Mouse (Mus musculus): ENCODE data around the gene Col27a1.
A peak's percentile ranks its signal among the peaks of the same experiment; 100 is the strongest.

Col27a1 gene

GRCm38 (mm10) chr4:63266276-63266675 lies 52.5 kb downstream of the Col27a1 start:
- DNase-seq = no peak

GRCm38 (mm10) chr4:63267121-63267520 lies 53.3 kb downstream of the Col27a1 start:
- no peak for DNase-seq

GRCm38 (mm10) chr4:63267586-63267985 lies 53.8 kb downstream of the Col27a1 start:
- no peak for DNase-seq

GRCm38 (mm10) chr4:63268777-63269176 lies 55.0 kb downstream of the Col27a1 start:
- no peak for DNase-seq

GRCm38 (mm10) chr4:63274516-63274915 lies 60.7 kb downstream of the Col27a1 start:
- no peak for DNase-seq

- peak; percentile 69 for DNase-seq
Measured at GRCm38 (mm10) chr4:63275251-63275650, 61.4 kb downstream of the Col27a1 start.

GRCm38 (mm10) chr4:63276571-63276970 lies 62.8 kb downstream of the Col27a1 start:
- DNase-seq = no peak

GRCm38 (mm10) chr4:63278821-63279220 lies 65.0 kb downstream of the Col27a1 start:
- DNase-seq = peak; percentile 69

GRCm38 (mm10) chr4:63281694-63282093 lies 67.9 kb downstream of the Col27a1 start:
- DNase-seq = no peak

GRCm38 (mm10) chr4:63283319-63283718 lies 69.5 kb downstream of the Col27a1 start:
- DNase-seq = no peak

GRCm38 (mm10) chr4:63286034-63286433 lies 72.2 kb downstream of the Col27a1 start:
- DNase-seq = no peak

- no peak for DNase-seq
Measured at GRCm38 (mm10) chr4:63288497-63288896, 74.7 kb downstream of the Col27a1 start.

- peak; percentile 62 for DNase-seq
Measured at GRCm38 (mm10) chr4:63290081-63290480, 76.3 kb downstream of the Col27a1 start.

GRCm38 (mm10) chr4:63291075-63291474 lies 77.3 kb downstream of the Col27a1 start:
- peak; percentile 98 for DNase-seq

- peak; percentile 68 for DNase-seq
Measured at GRCm38 (mm10) chr4:63291658-63292057, 77.9 kb downstream of the Col27a1 start.

- no peak for DNase-seq
Measured at GRCm38 (mm10) chr4:63295641-63296040, 81.8 kb downstream of the Col27a1 start.

- no peak for DNase-seq
Measured at GRCm38 (mm10) chr4:63296263-63296662, 82.5 kb downstream of the Col27a1 start.

GRCm38 (mm10) chr4:63296876-63297275 lies 83.1 kb downstream of the Col27a1 start:
- no peak for DNase-seq

GRCm38 (mm10) chr4:63298191-63298590 lies 84.4 kb downstream of the Col27a1 start:
- no peak for DNase-seq

- DNase-seq = no peak
Measured at GRCm38 (mm10) chr4:63302641-63303040, 88.8 kb downstream of the Col27a1 start.

- DNase-seq = peak; percentile 86
Measured at GRCm38 (mm10) chr4:63307175-63308062, 93.6 kb downstream of the Col27a1 start.

GRCm38 (mm10) chr4:63308316-63308715 lies 94.5 kb downstream of the Col27a1 start:
- peak; percentile 71 for DNase-seq

GRCm38 (mm10) chr4:63310247-63310855 lies 96.5 kb downstream of the Col27a1 start:
- DNase-seq = no peak

- no peak for DNase-seq
Measured at GRCm38 (mm10) chr4:63311426-63311825, 97.6 kb downstream of the Col27a1 start.
